20 mouse cellular contexts compared by ENCODE assay signal in genomic region chr3:104396736-104397081, GRCm38 (mm10).
DNase-seq lines count a peak whose midpoint lies in the region; ATAC-seq and TF ChIP-seq lines count a peak whose summit lies in the region.
"Had no signal": no experiment of that assay in that cellular context is flagged by ENCODE, and none has a peak within 500 bp of the region (broad histone marks: within the 10 kb centered on the region; RNA-seq: fewer than 3 reads in every experiment).

No protein-coding gene starts in this region.

- peaks cover 11% of the 10 kb centered on the region for H3K4me1 ChIP-seq in forebrain, embryonic 15.5 days
- H3K4me1 ChIP-seq in forebrain, embryonic 10.5 days: peaks cover 11% of the 10 kb centered on the region
- peaks cover 12% of the 10 kb centered on the region for H3K4me1 ChIP-seq in neural tube, embryonic 13.5 days (replicated peaks)
- H3K4me1 ChIP-seq in midbrain, postnatal 0 days (ENCODE audit: insufficient read depth, low read length): 0 out of 2 replicates have a peak, but pooled peaks cover 6% of the 10 kb centered on the region
- H3K4me1 ChIP-seq: heart, embryonic 12.5 days; limb, embryonic 10.5 days; megakaryocyte, embryonic 14.5 days had no signal

- no peaks in the 10 kb centered on the region for H3K27me3 ChIP-seq in forebrain, embryonic 15.5 days
- H3K27me3 ChIP-seq in forebrain, embryonic 10.5 days (ENCODE audit: poor library complexity, severe bottlenecking): no peaks in the 10 kb centered on the region
- H3K27me3 ChIP-seq in neural tube, embryonic 13.5 days: no peaks in the 10 kb centered on the region
- H3K27me3 ChIP-seq in midbrain, postnatal 0 days (ENCODE audit: insufficient read depth, low read length): no peaks in the 10 kb centered on the region
- H3K27me3 ChIP-seq: heart, embryonic 12.5 days had no signal

- no peak overlapping the region for H3K4me3 ChIP-seq in forebrain, embryonic 15.5 days
- H3K4me3 ChIP-seq in forebrain, embryonic 10.5 days: no peak overlapping the region
- H3K4me3 ChIP-seq in neural tube, embryonic 13.5 days: no peak overlapping the region
- no peak overlapping the region for H3K4me3 ChIP-seq in midbrain, postnatal 0 days (ENCODE audit: low read depth, low read length)
- H3K4me3 ChIP-seq: heart, embryonic 12.5 days; limb, embryonic 10.5 days; megakaryocyte, embryonic 14.5 days had no signal

- 0 out of 2 replicates have a peak, but pooled peaks have one; percentile 20 for ATAC-seq in forebrain, embryonic 15.5 days (replicated peaks)
- 0 out of 2 replicates have a peak, but pooled peaks have one; percentile 21 for ATAC-seq in neural tube, embryonic 13.5 days (ENCODE audit: low read depth)
- ATAC-seq in midbrain, postnatal 0 days (ENCODE audit: low FRiP score): 0 out of 2 replicates have a peak, but pooled peaks have one; percentile 38
- ATAC-seq in erythroid progenitor cell, adult 5-6 weeks (replicated peaks; ENCODE audit: low FRiP score, poor library complexity, severe bottlenecking): no peak
- ATAC-seq: liver, postnatal 0 days had no signal

- peak overlapping the region; percentile 51 for H3K27ac ChIP-seq in forebrain, embryonic 15.5 days (replicated peaks)
- no peak overlapping the region for H3K27ac ChIP-seq in forebrain, embryonic 10.5 days
- peak overlapping the region; percentile 61 for H3K27ac ChIP-seq in neural tube, embryonic 13.5 days (replicated peaks)
- H3K27ac ChIP-seq in midbrain, postnatal 0 days (ENCODE audit: low read depth, low read length): no peak overlapping the region
- H3K27ac ChIP-seq: limb, embryonic 10.5 days had no signal

- TF ChIP-seq CTCF in midbrain, postnatal 0 days (IDR thresholded peaks at IDR 0.05): no peak

- H3K4me2 ChIP-seq in forebrain, embryonic 15.5 days (replicated peaks): peak overlapping the region; percentile 21; the same call in 1 of the 2 replicates
- no peak overlapping the region for H3K4me2 ChIP-seq in neural tube, embryonic 13.5 days
- no peak overlapping the region for H3K4me2 ChIP-seq in midbrain, postnatal 0 days (ENCODE audit: low read depth, low read length, poor library complexity, severe bottlenecking)
- H3K4me2 ChIP-seq: heart, embryonic 12.5 days had no signal

- peak overlapping the region; percentile 25; the same call in 1 of the 2 replicates for H3K9ac ChIP-seq in forebrain, embryonic 15.5 days (replicated peaks)
- peak overlapping the region; percentile 39; the same call in 1 of the 2 replicates for H3K9ac ChIP-seq in neural tube, embryonic 13.5 days
- H3K9ac ChIP-seq in midbrain, postnatal 0 days (replicated peaks; ENCODE audit: low read length, poor library complexity, severe bottlenecking): no peak overlapping the region
- H3K9ac ChIP-seq: heart, embryonic 12.5 days; liver, postnatal 0 days had no signal

- no peaks in the 10 kb centered on the region for H3K36me3 ChIP-seq in forebrain, embryonic 15.5 days
- H3K36me3 ChIP-seq in forebrain, embryonic 10.5 days (replicated peaks): no peaks in the 10 kb centered on the region
- H3K36me3 ChIP-seq in neural tube, embryonic 13.5 days: no peaks in the 10 kb centered on the region
- H3K36me3 ChIP-seq in midbrain, postnatal 0 days (ENCODE audit: insufficient read depth, low read length): no peaks in the 10 kb centered on the region
- H3K36me3 ChIP-seq: G1E; heart, embryonic 12.5 days; limb, embryonic 10.5 days had no signal

- H3K9me3 ChIP-seq in forebrain, embryonic 15.5 days: no peaks in the 10 kb centered on the region
- 0 out of 2 replicates have a peak, but pooled peaks cover 2% of the 10 kb centered on the region for H3K9me3 ChIP-seq in forebrain, embryonic 10.5 days
- H3K9me3 ChIP-seq in neural tube, embryonic 13.5 days: no peaks in the 10 kb centered on the region
- no peaks in the 10 kb centered on the region for H3K9me3 ChIP-seq in midbrain, postnatal 0 days (ENCODE audit: low read length)
- H3K9me3 ChIP-seq: G1E; heart, embryonic 12.5 days; limb, embryonic 10.5 days had no signal

- WGBS in forebrain, embryonic 15.5 days: 19% methylated on average over 3 of the region's 3 CpGs
- WGBS in forebrain, embryonic 10.5 days: 51% methylated on average over 3 of the region's 3 CpGs
- 54% methylated on average over 3 of the region's 3 CpGs for WGBS in neural tube, embryonic 13.5 days
- WGBS in midbrain, postnatal 0 days: 18% methylated on average over 3 of the region's 3 CpGs

- DNase-seq in forebrain, embryonic 10.5 days (ENCODE audit: extremely low spot score, low spot score): no peak
- no peak for DNase-seq in neural tube, embryonic 10.5 days (ENCODE audit: extremely low spot score, low spot score)
- DNase-seq in midbrain, postnatal 0 days (ENCODE audit: low spot score): no peak
- DNase-seq in thymus, postnatal 10 days (ENCODE audit: low spot score in 2 of 2): no peak
- DNase-seq: gastrocnemius, postnatal 10 days; heart, adult 11 months; heart, postnatal 14 days; kidney, adult 9 months; kidney, postnatal 36 days; liver, postnatal 0 days; lung, postnatal 10 days; right cerebral cortex, adult 18-20 months; thymus, postnatal 36 days had no signal

Comparison
In these comparisons a context has a peak if more than half of its experiments do, and no peak if none do; other contexts are left out.
1. H3K27ac ChIP-seq: peak in forebrain, embryonic 15.5 days (single experiment) and neural tube, embryonic 13.5 days (single experiment); none in forebrain, embryonic 10.5 days (single experiment) and midbrain, postnatal 0 days (single experiment).